Mouse (Mus musculus) lung, postnatal 0 days (tissue): ENCODE results near the gene Bmp5.

Experiments used
- CTCF ChIP-seq: IDR thresholded peaks from 2 replicates; pipeline ENCODE4 v1.5.1; 2016; ENCODE audit warnings: antibody characterized with exemption, mild to moderate bottlenecking
- EP300 ChIP-seq: IDR thresholded peaks from 2 replicates; pipeline ENCODE4 v1.6.1; 2016; ENCODE audit warnings: antibody characterized with exemption, mild to moderate bottlenecking, control low read depth

DNA sequence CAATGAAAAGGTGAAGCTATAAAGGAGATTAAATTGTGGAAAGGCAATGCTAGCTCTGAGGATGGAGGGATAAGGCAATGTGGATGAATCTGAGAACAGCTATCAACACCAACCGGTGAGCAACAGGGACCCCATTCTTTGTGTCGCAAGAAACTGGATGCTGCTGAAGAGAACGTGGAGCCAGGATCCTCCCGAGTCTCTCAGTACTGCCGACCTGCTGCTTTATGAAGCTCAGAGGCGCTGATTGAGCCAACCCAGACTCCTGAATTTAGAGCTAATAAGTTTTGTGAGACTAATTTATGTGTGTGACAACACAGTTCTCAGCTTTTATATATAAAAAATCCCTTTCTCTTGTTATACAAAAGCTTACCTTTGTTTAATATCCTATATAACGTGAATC is 136.4 kb downstream of the Bmp5 start:
- TF ChIP-seq EP300, result no peak
- TF ChIP-seq CTCF, result no peak
